Mouse (Mus musculus) heart, embryonic 14.5 days (tissue): ENCODE measurements around the gene Tmem165. TPM values are rescaled to one million over a fixed set of nuclear protein-coding genes. Genes with fewer than 3 reads are reported as not detected.

Experiments
- ATAC-seq: fragments of 200-750 bp; cut with Nextera tagmentation; 2 replicates; pipeline ENCODE4 v1.8.0; 2017; ENCODE audit warnings: low read depth, moderate TSS enrichment; ENCODE audit not compliant: insufficient number of reproducible peaks, insufficient read depth, low FRiP score
- H3K27ac ChIP-seq, 2 experiments: fragments of 200-500 bp in 1 of 2; fragments of 300-500 bp in 1 of 2; sonication (generic) in 1 of 2; replicated peaks in 1 of 2; 2 replicates each; pipeline ENCODE4 v1.5.1; 2012 to 2014; ENCODE audit warnings: low read depth in 2 of 2, low read length in 2 of 2, control low read depth in 1 of 2, mild to moderate bottlenecking in 1 of 2, mixed read lengths in 1 of 2; ENCODE audit not compliant: control insufficient read depth in 1 of 2, insufficient read depth in 1 of 2
- H3K27me3 ChIP-seq: fragments of 300-500 bp; sonication (generic); 2 replicates; pipeline ENCODE4 v1.6.1; 2014; ENCODE audit warnings: mild to moderate bottlenecking, low read length, control low read depth; ENCODE audit not compliant: control insufficient read depth, insufficient read depth
- H3K36me3 ChIP-seq: fragments of 300-500 bp; sonication (generic); 2 replicates; pipeline ENCODE4 v1.6.1; 2014; ENCODE audit warnings: mild to moderate bottlenecking, control low read depth, low read length, mixed read lengths; ENCODE audit not compliant: control insufficient read depth, insufficient read depth
- H3K4me1 ChIP-seq, 2 experiments: fragments of 200-500 bp in 1 of 2; fragments of 300-500 bp in 1 of 2; sonication (generic) in 1 of 2; 2 replicates each; pipeline ENCODE4 v1.6.1; 2012 to 2014; ENCODE audit warnings: low read length in 2 of 2, control low read depth in 1 of 2, mixed read lengths in 1 of 2; ENCODE audit not compliant: control insufficient read depth in 2 of 2, insufficient read depth in 2 of 2
- H3K4me2 ChIP-seq: fragments of 300-500 bp; sonication (generic); 2 replicates; pipeline ENCODE4 v1.6.1; 2014; ENCODE audit warnings: mild to moderate bottlenecking, low read length
- H3K4me3 ChIP-seq, 2 experiments: fragments of 200-500 bp in 1 of 2; fragments of 300-500 bp in 1 of 2; sonication (generic) in 1 of 2; 2 replicates each; pipeline ENCODE4 v1.5.1; 2012 to 2014; ENCODE audit warnings: low read length in 2 of 2, mild to moderate bottlenecking in 2 of 2, control low read depth in 1 of 2, low read depth in 1 of 2, moderate library complexity in 1 of 2; ENCODE audit not compliant: control insufficient read depth in 1 of 2, insufficient read depth in 1 of 2
- H3K9ac ChIP-seq: fragments of 300-500 bp; sonication (generic); 2 replicates; pipeline ENCODE4 v1.6.1; 2014; ENCODE audit warnings: mild to moderate bottlenecking, low read length
- H3K9me3 ChIP-seq: fragments of 300-500 bp; sonication (generic); 2 replicates; pipeline ENCODE4 v1.6.1; 2016; ENCODE audit warnings: low read length, control low read depth; ENCODE audit not compliant: control insufficient read depth
- whole genome bisulfite sequencing: fragments of 180-500 bp; shearing (Covaris S2); extraction: QIAGEN DNeasy Blood & Tissue Kit; methylation state at CpG from one replicate; pipeline ENCODE4 v1.1.7; 2014; 5-methylcytosine and 5-hydroxymethylcytosine counted together
- polyA plus RNA-seq: library from polyadenylated mRNA; unstranded; fragments of >200 nt; fragmentation: Nextera tagmentation; extraction: Ambion mirVana; gene quantifications from 2 replicates; pipeline ENCODE4 v1.2.1, GENCODE M21; 2014

Gene Tmem165
- 87.4 and 101 TPM in 2 replicates for polyA plus RNA-seq

GRCm38 (mm10) chr5:76183750-76184261 lies at the start of gene Tmem165:
Tmem165 (plus strand) TSS chr5:76183880.
- 0% methylated on average over 48 of the region's 62 CpGs for WGBS
- H3K9ac ChIP-seq: peak within 1 kb of the TSS; percentile 96
- H3K4me2 ChIP-seq: peak within 1 kb of the TSS; percentile 81
- no peaks in the 10 kb centered on the region for H3K27me3 ChIP-seq
- H3K36me3 ChIP-seq: peaks cover 12% of the 10 kb centered on the region
- peak within 1 kb of the TSS; percentile 92 to 97 for H3K27ac ChIP-seq
- peaks cover 13 to 51% of the 10 kb centered on the region in 2 experiments for H3K4me1 ChIP-seq
- H3K9me3 ChIP-seq: no peaks in the 10 kb centered on the region
- ATAC-seq: peak; percentile 92
- peak within 1 kb of the TSS; percentile 85 to 97 for H3K4me3 ChIP-seq

GRCm38 (mm10) chr5:76135644-76136043 lies 48.0 kb upstream of the Tmem165 start:
- Histone ChIP-seq H3K36me3 (no peaks in the 10 kb centered on the region), H3K4me3 (no peak overlapping the region), H3K4me1 (peaks cover 16 to 17% of the 10 kb centered on the region in 2 experiments), H3K27me3 (no peaks in the 10 kb centered on the region), H3K9me3 (no peaks in the 10 kb centered on the region), H3K4me2 (no peak overlapping the region), H3K9ac (no peak overlapping the region), H3K27ac (no peak overlapping the region)
- ATAC-seq: no peak
- 82% methylated on average over 1 of the region's 1 CpGs for WGBS

GRCm38 (mm10) chr5:76136271-76136670 lies 47.4 kb upstream of the Tmem165 start:
- H3K4me2 ChIP-seq: no peak overlapping the region
- H3K9ac ChIP-seq: no peak overlapping the region
- peaks cover 18 to 21% of the 10 kb centered on the region in 2 experiments for H3K4me1 ChIP-seq
- H3K4me3 ChIP-seq: no peak overlapping the region
- WGBS: 86% methylated on average over 3 of the region's 3 CpGs
- H3K27ac ChIP-seq: no peak overlapping the region
- H3K9me3 ChIP-seq: no peaks in the 10 kb centered on the region
- no peaks in the 10 kb centered on the region for H3K27me3 ChIP-seq
- no peaks in the 10 kb centered on the region for H3K36me3 ChIP-seq
- no peak for ATAC-seq

DNA sequence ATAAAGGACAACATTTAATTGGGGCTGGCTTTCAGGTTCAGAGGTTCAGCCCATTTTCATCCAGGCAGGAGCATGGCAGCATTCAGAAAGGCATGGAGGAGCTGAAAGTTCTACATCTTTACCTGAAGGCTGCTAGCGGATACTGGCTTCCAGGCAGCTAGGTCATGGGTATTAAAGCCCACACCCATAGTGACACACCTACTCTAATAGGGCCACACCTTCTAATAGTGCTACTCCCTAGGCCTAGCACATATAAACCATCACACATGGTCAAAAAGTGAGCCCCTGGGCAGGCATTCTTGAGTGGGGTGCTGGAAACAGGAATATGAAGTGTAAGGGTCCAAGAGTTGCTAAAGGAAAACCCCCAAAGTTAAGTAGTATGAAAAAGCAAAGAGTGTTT lies 46.1 kb upstream of the Tmem165 start:
- 87% methylated on average over 1 of the region's 1 CpGs for WGBS
- H3K36me3 ChIP-seq: no peaks in the 10 kb centered on the region
- no peak overlapping the region for H3K4me3 ChIP-seq
- H3K4me1 ChIP-seq: peaks cover 18 to 22% of the 10 kb centered on the region in 2 experiments
- no peaks in the 10 kb centered on the region for H3K27me3 ChIP-seq
- no peaks in the 10 kb centered on the region for H3K9me3 ChIP-seq
- no peak overlapping the region for H3K4me2 ChIP-seq
- ATAC-seq: no peak
- no peak overlapping the region for H3K27ac ChIP-seq
- H3K9ac ChIP-seq: no peak overlapping the region

- H3K4me1 ChIP-seq: peaks cover 18 to 22% of the 10 kb centered on the region in 2 experiments
- no peak overlapping the region for H3K4me2 ChIP-seq
- WGBS: 65% methylated on average over 1 of the region's 1 CpGs
- H3K9ac ChIP-seq: no peak overlapping the region
- no peaks in the 10 kb centered on the region for H3K9me3 ChIP-seq
- H3K27ac ChIP-seq: no peak overlapping the region
- no peak overlapping the region for H3K4me3 ChIP-seq
- ATAC-seq: no peak
- no peaks in the 10 kb centered on the region for H3K36me3 ChIP-seq
- H3K27me3 ChIP-seq: no peaks in the 10 kb centered on the region
Observed at GRCm38 (mm10) chr5:76138071-76138470, 45.6 kb upstream of the Tmem165 start.

- 34% methylated on average over 10 of the region's 10 CpGs for WGBS
- no peak overlapping the region for H3K4me3 ChIP-seq
- H3K9me3 ChIP-seq: no peaks in the 10 kb centered on the region
- no peaks in the 10 kb centered on the region for H3K36me3 ChIP-seq
- no peak overlapping the region for H3K4me2 ChIP-seq
- H3K4me1 ChIP-seq: peaks cover 18 to 22% of the 10 kb centered on the region in 2 experiments
- H3K27ac ChIP-seq: peak overlapping the region in 1 of 2 experiments; percentile 98; a peak in 1 of 4 replicates
- no peaks in the 10 kb centered on the region for H3K27me3 ChIP-seq
- no peak overlapping the region for H3K9ac ChIP-seq
- ATAC-seq: no peak
Observed at GRCm38 (mm10) chr5:76138512-76138911, 45.2 kb upstream of the Tmem165 start.

GRCm38 (mm10) chr5:76139171-76139671 lies 44.5 kb upstream of the Tmem165 start:
- 14% methylated on average over 7 of the region's 7 CpGs for WGBS
- H3K27ac ChIP-seq: peak overlapping the region in 1 of 2 experiments; percentile 98; a peak in 2 of 4 replicates
- no peak for ATAC-seq
- peak overlapping the region; percentile 76 for H3K4me2 ChIP-seq
- no peaks in the 10 kb centered on the region for H3K9me3 ChIP-seq
- H3K4me1 ChIP-seq: peaks cover 18 to 22% of the 10 kb centered on the region in 2 experiments
- no peaks in the 10 kb centered on the region for H3K27me3 ChIP-seq
- H3K9ac ChIP-seq: no peak overlapping the region; the same call in 1 of the 2 replicates
- H3K4me3 ChIP-seq: peak overlapping the region in 1 of 2 experiments; percentile 77; a peak in 2 of 4 replicates
- H3K36me3 ChIP-seq: no peaks in the 10 kb centered on the region
